Mouse (Mus musculus): ENCODE data around the gene Avil. TPM values are rescaled to one million over a fixed set of nuclear protein-coding genes. Genes with fewer than 3 reads are reported as not detected.
A peak's percentile ranks its signal among the peaks of the same experiment; 100 is the strongest.

Gene Avil
- under 1 TPM; 0.29 to 0.40 TPM for total RNA-seq (2021)
- long read RNA-seq, experiment 1: 0 reads
- long read RNA-seq, experiment 2: 0 reads

- DNase-seq (ENCODE audit: low spot score in 2 of 2): no peak
- intact Hi-C loops (cut with DNase I): no loop called here
These were observed at the start of gene Avil for GRCm38 (mm10) chr10:127000529-127000928. Avil (plus strand) TSS chr10:127000709.

- DNase-seq (ENCODE audit: low spot score in 2 of 2): no peak
- intact Hi-C loops (cut with DNase I): no loop called here
These were observed 48.1 kb upstream of the Avil start for GRCm38 (mm10) chr10:126952375-126952774.

GRCm38 (mm10) chr10:126953029-126953471 is 47.5 kb upstream of the Avil start:
- peak in 1 of 2 experiments; percentile 38 for DNase-seq (ENCODE audit: low spot score in 2 of 2)
- intact Hi-C loops (cut with DNase I): no loop called here

DNA sequence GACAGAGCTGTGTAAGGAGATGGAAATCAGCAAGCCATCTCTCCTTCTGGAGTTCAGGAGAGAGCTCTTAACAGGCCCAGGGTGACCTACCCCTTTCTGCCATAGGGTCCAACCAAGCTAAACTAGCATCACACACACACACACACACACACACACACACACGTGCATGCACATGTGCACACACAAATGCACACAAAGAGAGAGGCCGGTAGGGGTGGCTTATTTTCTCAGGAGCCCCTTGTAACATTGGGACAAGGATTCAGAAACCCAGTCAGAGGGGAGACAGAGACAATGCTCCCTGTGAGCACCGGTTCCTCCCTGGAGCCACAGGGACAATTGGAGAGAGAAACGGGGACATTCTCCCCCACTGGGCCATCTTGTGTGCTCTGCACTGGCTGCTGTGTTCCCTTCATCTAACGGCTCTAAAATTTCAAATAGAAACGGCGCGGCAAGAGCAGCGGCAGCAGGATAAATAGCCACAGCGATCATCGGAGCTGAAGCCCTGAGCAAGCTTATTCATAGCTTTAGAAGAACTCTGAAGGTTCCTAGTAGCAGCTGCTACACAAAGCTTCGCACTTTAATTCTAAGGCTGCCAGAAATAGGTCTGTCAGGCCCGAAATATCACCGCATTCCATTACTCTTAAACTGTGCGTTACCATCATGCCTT is 43.7 kb upstream of the Avil start:
- peak in 1 of 2 experiments; percentile 70 for DNase-seq (ENCODE audit: low spot score in 2 of 2)

GRCm38 (mm10) chr10:126957359-126958107 is 43.0 kb upstream of the Avil start:
- DNase-seq (ENCODE audit: low spot score in 2 of 2): peak; percentile 64 to 89
- intact Hi-C loops (cut with DNase I): no loop called here

More for the DNA sequence above, 43.7 kb upstream of the Avil start:
- intact Hi-C loops (cut with DNase I): no loop called here

DNA sequence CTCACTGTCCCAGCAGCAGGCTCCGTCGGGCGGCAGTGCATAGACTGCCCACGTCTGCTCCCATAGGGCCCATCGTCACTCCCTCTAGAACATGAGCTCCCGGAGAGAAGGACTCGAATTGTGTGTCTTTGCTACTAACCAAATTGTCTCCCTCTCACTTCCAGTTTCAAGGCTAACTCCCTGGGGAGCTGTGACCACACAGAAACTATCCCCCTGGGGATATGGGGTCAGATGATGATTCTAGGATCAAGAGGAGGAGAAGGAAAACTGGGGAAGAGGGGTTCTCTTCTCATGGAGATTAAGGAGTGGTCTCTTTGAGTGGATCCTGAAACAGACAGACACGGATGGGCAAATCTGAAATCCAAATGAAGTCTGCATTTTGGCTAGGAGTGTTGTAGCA is 40.0 kb upstream of the Avil start:
- intact Hi-C loops (cut with DNase I): no loop called here
- DNase-seq (ENCODE audit: low spot score in 2 of 2): no peak

GRCm38 (mm10) chr10:126961757-126962156 is 38.8 kb upstream of the Avil start:
- DNase-seq (ENCODE audit: low spot score in 2 of 2): peak in 1 of 2 experiments; percentile 75
- intact Hi-C loops (cut with DNase I): loop anchor here (2.0 kb wide), 1 partner anchor 17 kb away; the partner anchor contains the start of gene Ctdsp2

DNA sequence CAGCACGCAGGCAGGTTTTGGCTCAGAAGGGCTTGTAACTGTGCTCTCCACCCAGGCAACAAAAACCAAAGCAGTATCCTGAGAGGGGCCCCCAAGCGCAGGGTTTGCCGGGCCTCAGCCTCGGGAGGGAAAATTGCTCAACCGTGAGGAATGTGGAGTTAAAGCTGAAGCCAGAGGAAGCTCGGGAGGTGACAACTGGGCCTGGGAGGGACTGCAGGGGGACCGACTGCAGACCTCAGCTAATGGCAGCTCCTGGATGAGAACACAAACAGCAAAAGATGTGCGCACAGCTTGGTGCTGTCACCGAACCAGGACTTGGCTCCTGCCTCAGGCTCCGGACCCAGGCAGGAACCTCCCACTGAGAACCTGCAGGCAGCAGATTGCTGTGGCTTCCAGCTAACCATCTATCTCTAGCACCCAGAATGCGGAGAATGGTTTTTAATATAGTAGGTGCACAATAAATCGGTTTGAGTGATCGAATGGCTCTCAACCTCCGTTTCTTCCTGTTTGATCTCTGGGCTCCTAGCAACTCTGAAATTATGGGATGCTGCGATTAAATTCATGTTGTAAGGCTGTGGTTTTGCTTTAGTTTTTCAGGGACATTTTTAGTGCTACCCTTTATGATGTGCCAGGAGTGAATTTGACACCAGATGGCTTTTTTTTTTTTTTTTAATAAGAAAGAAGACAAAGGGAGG is 38.1 kb upstream of the Avil start:
- DNase-seq (ENCODE audit: low spot score in 2 of 2): peak in 1 of 2 experiments; percentile 64
- intact Hi-C loops (cut with DNase I): loop anchor here (2.0 kb wide), 1 partner anchor 16 kb away; the partner anchor contains the start of gene Ctdsp2

DNA sequence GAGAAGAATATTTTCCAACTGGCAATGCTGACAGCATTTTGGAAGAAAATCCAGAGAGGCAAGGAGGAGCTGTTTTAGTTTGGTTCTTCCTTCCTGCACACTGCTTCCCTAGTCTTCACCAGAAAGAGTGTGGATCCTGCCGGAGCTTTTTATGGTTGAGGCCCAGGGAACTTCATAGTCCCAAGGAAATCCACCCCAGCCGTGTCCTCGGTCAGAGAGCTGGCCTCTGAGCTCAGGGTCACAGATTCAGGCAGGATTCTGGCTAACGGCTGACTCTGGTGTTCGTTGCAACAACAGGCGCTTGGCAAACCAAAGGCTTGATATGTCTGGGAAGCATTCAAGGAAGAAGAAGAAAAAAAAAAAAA is 37.6 kb upstream of the Avil start:
- DNase-seq (ENCODE audit: low spot score in 2 of 2): no peak
- intact Hi-C loops (cut with DNase I): loop anchor here (2.0 kb wide), 1 partner anchor 16 kb away; the partner anchor contains the start of gene Ctdsp2

DNA sequence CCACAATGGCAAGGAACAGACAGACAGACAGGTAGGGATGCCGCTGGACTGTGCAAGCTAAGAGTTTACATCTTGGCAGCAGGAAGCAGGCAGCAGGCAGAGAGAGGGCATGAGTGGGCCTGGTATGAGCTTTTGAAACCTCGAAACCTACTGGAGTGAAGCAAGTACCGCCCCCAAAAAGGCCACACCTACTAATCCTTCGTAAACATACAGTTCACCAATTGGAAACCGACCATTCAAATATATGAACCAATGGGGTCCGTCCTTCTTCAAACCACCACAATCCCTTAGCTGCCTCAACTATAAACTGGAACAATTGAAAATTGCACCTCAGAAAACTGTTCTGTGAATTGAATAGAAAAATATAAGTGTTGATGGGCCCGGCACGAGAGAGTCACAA is 36.7 kb upstream of the Avil start:
- DNase-seq (ENCODE audit: low spot score in 2 of 2): no peak
- intact Hi-C loops (cut with DNase I): loop anchor here (2.0 kb wide), 1 partner anchor 15 kb away; the partner anchor contains the start of gene Ctdsp2

DNA sequence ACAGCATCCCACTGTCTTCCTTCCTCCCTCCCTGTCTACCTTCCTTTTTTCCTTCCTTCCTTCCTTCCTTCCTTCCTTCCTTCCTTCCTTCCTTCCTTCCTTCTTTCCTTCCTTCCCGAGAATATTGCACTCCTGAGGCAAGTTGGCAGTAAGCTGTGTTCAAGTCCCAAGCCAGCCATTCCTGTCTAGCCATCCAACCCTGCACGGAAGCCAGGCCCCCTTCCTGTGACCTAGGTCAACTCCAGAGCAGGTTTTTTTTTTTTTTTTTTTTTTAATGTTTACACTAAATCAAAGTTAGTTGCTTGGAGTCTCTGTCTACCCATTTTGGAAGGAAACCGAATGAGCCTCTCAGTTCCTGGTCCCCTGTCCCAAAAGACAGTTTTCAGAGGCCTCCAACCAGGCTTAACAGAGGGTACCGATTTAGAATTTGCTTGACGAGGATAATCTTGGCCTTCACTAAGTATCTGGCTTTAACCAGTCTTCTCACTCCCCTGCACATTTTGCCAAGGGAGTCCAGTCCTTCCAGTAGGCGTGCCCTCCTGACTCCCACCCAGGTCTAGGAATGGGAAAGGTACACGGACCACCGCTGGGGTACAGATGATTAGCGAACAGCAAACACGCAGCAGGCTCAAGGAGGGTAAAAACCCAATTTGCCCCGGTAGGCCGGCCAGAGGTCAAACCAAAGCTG is 29.0 kb upstream of the Avil start:
- intact Hi-C loops (cut with DNase I): no loop called here
- no peak for DNase-seq (ENCODE audit: low spot score in 2 of 2)

DNA sequence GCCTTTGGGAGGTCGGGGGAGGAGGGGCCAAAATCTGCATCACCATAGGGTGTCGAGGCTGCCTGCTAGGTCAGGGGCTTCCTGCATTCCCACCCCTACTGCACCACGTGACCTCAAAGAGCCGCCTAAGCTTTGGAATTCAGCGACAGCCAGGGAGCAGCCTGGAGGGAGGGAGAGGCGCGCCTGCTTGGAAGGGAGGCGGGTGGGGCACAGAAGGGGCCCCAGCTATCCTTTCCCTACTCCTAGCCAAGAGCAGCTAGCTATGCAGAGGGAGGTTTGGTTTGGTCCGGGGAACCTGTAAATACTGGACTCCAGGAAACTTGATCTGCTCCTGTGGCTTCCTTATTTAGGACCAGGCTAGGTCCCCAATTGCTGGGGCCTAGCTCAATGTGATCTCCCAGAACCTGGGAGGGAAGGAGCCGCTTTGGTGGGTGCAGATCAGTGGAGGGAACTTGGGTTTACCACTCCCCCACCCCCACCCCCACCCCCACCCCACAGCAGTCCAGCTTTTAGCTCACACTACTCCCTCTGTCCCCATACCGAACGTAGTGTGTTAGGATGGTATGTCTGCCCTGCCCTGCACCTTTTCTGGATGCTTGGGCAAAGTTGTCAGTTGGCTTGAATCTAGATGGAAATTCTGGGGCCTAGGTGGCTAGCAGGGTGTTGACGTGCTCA is 28.3 kb upstream of the Avil start:
- DNase-seq (ENCODE audit: low spot score in 2 of 2): no peak
- intact Hi-C loops (cut with DNase I): no loop called here

DNA sequence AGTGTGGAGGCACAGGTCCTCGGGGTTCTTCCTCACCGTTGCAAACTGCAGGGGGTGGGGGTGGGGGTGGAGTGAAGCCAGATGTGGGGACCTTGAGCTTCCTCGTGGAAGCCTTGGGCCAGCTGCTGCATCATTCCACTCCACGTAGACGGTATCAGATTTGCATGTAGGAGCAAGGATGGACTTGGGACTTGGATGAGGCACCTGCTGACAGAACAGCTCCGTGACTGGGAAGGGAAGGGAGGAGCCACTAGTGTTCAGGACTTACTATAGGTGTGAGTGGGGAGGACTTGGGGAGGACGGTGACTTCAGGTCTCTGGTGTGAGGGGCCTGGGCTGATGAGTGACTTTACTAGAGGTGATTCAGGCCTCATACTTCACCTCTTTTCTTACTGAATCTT is 27.5 kb upstream of the Avil start:
- intact Hi-C loops (cut with DNase I): no loop called here
- DNase-seq (ENCODE audit: low spot score in 2 of 2): no peak

GRCm38 (mm10) chr10:126975706-126976105 is 24.8 kb upstream of the Avil start:
- intact Hi-C loops (cut with DNase I): no loop called here
- DNase-seq (ENCODE audit: low spot score in 2 of 2): no peak

- intact Hi-C loops (cut with DNase I): no loop called here
- no peak for DNase-seq (ENCODE audit: low spot score in 2 of 2)
These were observed 23.4 kb upstream of the Avil start for GRCm38 (mm10) chr10:126977076-126977475.

DNA sequence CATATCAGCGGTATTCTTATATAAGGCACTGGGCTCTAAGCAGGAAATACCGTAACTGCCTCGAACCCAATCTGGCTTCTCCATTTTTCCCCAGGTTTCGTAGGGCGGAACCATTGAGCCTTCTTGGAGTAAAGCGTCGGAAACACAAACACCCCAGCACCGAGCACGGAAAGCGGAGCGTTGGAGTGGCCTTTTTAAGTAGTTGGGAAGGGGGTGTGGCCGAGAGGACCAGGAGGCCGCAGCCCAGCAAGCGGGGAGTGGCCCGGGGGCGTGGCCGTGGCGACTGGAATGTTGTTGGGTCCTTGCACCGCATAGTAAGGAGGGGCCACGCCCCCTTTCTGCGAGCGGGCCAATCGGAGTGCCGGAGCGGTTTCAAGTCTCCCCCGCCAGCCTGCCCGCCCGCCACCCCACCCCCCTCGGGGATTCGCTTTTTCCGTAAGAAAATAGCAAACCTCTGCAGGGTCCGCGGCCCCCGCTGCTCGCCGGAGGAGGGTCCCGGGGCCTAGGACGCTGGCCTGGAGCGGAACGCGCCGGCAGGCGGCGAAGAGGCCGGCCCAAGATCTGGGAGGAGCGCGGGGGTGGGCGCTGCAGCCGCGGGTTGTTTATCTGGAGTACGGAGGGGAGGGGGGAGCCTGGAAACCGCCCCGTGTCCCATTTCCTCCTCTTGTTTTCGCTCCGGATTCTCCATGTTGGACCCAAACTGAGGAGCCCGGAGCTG is 22.1 kb upstream of the Avil start, which contains the start of gene Ctdsp2:
Gene Ctdsp2 (plus strand): TSS at position 441 of the 718 bp plus-strand sequence.
- peak; percentile 100 for DNase-seq (ENCODE audit: low spot score in 2 of 2)
- intact Hi-C loops (cut with DNase I): loop anchor here (2.0 kb wide), 2 partner anchors 16 to 50 kb away; no protein-coding TSS in a partner anchor

GRCm38 (mm10) chr10:126979121-126979635 is 21.3 kb upstream of the Avil start:
- no peak for DNase-seq (ENCODE audit: low spot score in 2 of 2)
- intact Hi-C loops (cut with DNase I): loop anchor here (2.0 kb wide), 2 partner anchors 16 to 50 kb away; no protein-coding TSS in a partner anchor

All from left cerebral cortex, postnatal 14 days (tissue).